Mouse (Mus musculus): ENCODE results near the gene Rtel1. TPM values are rescaled to one million over a fixed set of nuclear protein-coding genes. Genes with fewer than 3 reads are reported as not detected.

Rtel1 gene
- 34.6 to 46.3 TPM (median 37.2 TPM) in 3 replicates for total RNA-seq (2017)

- peak; percentile 89 for ATAC-seq (replicated peaks; ENCODE audit: insufficient number of reproducible peaks, low FRiP score, low TSS enrichment, poor library complexity, severe bottlenecking)
Measured at GRCm38 (mm10) chr2:181319248-181320102, at the start of gene Rtel1. Gene Rtel1 (plus strand): TSS chr2:181319739.

- ATAC-seq (replicated peaks; ENCODE audit: insufficient number of reproducible peaks, low FRiP score, low TSS enrichment, poor library complexity, severe bottlenecking), result no peak
Measured at GRCm38 (mm10) chr2:181272092-181272491, 47.4 kb upstream of the Rtel1 start.

DNA sequence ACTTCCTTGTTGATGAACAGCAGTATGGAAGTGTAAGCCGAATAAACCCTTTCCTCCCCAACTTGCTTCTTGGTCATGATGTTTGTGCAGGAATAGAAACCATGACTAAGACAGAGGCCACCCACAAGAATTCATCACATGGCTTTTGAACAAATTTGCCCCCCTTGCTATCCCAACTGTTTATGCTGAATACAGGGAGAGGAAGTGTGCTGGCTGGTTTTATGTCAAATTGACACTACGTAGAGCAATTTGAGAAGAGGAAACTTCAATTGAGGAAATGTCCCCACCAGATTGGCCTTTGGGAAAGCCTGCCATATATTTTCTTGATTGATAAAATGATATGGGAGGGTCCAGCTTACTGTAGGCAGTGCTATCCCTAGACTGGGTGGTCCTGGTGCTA is 45.7 kb upstream of the Rtel1 start:
- ATAC-seq (replicated peaks; ENCODE audit: insufficient number of reproducible peaks, low FRiP score, low TSS enrichment, poor library complexity, severe bottlenecking), result 0 out of 2 replicates have a peak, but pooled peaks have one; percentile 37

GRCm38 (mm10) chr2:181274639-181275038 is 44.9 kb upstream of the Rtel1 start:
- ATAC-seq (replicated peaks; ENCODE audit: insufficient number of reproducible peaks, low FRiP score, low TSS enrichment, poor library complexity, severe bottlenecking), result peak; percentile 92

DNA sequence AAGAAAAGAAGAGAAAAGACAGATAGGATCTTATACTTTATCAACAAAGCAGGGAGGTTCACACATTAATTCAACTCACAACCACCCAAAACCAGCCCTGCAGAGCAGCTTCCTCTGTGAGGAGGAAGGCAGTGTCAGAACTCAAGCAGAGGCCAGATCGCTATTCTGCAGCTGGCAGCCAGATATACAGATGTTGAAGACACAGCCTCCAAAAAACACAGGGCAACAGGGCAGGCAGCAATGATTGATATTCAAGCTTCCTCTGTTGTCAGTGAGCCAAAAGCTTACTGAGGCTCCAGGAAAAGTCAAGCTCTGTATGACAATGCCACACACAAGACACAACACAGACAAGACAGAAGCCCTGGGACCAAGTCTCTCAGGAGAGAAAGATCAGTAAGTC is 42.8 kb upstream of the Rtel1 start:
- ATAC-seq (replicated peaks; ENCODE audit: insufficient number of reproducible peaks, low FRiP score, low TSS enrichment, poor library complexity, severe bottlenecking), result no peak

DNA sequence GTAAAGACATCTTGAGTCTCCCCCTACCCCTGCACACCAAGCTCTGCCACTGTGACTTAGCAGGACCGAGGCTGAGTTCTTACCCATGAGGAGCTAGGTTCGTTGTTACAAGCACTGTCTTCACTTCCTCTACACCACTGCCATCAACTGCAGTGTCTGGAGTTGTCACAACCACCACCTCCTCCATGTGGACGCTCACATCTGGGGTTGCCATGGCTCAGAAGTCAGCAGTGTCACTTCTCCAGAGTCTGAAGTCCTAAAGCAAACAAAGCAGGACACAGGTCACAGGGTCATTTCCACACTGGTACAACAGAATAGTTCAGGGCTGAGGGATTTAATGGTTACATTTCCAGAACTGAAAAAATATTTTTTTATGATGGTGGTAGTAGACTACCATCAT is 41.7 kb upstream of the Rtel1 start:
- no peak for ATAC-seq (replicated peaks; ENCODE audit: insufficient number of reproducible peaks, low FRiP score, low TSS enrichment, poor library complexity, severe bottlenecking)

DNA sequence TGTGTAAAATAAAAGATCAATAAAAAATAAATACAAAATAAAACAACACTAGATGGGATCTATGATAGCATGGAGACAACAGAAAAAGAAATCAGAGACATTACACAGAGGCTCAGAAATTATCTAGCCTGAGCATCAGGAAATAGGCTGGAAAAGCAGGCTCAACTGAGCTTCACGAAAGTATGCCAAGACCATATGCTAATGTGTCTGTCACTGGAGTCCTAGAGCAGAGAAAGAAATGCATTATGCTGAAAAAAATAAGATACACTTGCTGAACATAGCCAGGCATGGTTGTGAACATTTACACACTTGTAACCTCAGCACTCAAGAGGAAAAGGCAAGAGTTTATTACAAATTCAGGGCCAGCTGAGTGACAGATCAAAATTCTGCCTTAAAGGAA is 39.6 kb upstream of the Rtel1 start:
- no peak for ATAC-seq (replicated peaks; ENCODE audit: insufficient number of reproducible peaks, low FRiP score, low TSS enrichment, poor library complexity, severe bottlenecking)

DNA sequence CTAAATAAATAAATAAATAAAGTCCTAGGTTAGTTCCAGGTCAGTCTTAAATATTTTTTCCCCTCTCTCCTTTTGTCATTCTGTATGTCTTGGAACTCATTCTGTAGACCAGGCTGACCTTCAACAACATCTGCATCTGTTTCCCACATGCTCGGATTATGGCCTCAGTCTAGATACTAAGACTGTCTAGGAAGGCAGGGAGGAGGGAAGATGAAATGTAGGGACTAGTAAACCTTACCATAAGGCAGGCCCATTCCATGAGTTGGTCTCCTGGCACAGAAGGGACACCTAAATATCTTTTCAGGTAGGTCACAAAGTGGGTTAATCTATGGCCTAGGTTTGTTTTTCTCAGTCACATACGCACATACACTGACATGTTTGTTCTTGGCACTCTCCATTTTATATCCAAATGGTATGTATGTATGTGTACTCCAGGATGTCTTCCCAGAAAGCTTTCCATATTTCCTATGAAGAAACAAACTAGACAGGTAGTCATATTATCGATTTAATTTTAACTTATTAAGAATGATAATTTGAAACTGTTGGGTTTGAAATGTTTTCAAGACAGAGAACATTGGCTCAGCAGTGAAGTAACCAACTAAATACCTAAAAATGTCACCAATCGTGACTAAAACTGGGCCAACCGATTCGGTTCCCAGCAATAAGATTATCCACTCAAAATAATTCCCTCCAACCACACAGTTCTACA is 32.8 kb upstream of the Rtel1 start:
- ATAC-seq (replicated peaks; ENCODE audit: insufficient number of reproducible peaks, low FRiP score, low TSS enrichment, poor library complexity, severe bottlenecking), result no peak

DNA sequence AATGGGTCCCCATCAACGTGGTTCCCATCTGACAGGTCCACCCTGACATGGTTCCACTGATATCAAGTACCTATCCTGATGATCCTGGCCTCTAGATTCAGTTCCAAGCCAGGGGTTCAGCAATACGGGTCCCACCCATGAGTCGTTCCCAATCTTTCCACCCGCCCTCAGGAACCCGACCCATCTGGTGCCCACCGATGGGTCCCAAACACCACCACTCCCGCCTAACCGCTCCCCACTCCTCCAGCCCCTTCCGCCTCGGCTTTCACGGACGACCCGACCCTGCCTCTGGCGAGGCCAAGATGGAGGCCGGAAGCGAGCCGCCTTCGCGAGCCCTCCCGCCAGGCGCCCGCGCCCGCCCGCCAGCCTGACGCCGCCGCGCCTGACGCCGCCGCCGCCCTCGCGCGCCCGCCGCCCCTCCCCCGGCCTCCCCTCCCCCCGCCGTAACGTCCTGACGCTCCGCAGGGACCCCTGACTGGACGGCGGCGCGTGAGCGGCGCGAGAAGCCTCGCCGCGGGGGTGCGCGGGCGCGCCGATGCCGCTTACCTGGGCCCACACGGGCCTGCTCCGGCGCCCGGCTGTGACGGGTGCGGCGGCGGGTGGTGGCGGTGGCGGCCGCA is 32.1 kb upstream of the Rtel1 start:
- ATAC-seq (replicated peaks; ENCODE audit: insufficient number of reproducible peaks, low FRiP score, low TSS enrichment, poor library complexity, severe bottlenecking), result peak; percentile 41; the same call in 1 of the 2 replicates

DNA sequence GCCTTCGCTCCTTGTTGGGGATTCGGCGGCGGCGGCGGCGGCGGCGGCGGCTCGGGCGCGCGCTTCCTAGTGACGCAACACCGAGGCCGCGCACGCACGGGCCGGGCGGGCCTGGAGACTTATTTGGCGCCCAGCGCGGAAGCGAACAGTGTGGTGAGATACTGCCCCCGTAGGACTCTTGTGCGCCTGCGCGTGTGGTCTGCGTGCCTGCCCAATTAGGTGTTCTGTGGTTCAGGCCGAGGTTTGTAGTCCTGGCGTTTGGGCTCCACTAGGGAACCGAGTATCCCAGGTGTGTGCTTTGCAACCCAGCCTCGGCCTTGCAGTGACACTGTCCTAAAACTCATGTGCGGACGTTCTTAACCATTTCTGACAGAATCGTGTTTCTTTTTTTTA is 31.6 kb upstream of the Rtel1 start, which contains the start of gene Gmeb2:
Gmeb2 (minus strand) TSS at position 78 of the 393 bp plus-strand sequence.
- peak; percentile 94 for ATAC-seq (replicated peaks; ENCODE audit: insufficient number of reproducible peaks, low FRiP score, low TSS enrichment, poor library complexity, severe bottlenecking)

DNA sequence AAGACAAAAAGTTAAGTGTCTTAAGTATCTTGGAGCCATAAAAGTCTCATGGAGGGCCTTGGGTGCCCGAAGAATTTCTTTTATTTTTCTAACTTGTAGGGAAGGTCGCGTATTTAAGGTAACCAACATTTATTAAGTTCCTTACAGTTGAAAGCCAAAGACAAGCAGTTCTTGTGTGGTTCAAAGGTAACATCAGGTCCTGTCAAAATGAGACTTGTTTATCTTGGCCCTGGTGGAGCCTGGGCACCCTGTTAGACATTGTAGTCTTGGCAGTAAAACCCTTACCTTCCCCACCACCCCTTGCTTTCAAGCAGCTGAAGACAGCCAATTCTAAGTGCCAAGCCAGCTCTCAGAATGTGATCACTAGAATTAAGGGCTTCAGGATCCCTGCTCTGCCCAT is 30.8 kb upstream of the Rtel1 start:
- ATAC-seq (replicated peaks; ENCODE audit: insufficient number of reproducible peaks, low FRiP score, low TSS enrichment, poor library complexity, severe bottlenecking), result no peak

- ATAC-seq (replicated peaks; ENCODE audit: insufficient number of reproducible peaks, low FRiP score, low TSS enrichment, poor library complexity, severe bottlenecking), result no peak
Measured at GRCm38 (mm10) chr2:181290937-181291336, 28.6 kb upstream of the Rtel1 start.

DNA sequence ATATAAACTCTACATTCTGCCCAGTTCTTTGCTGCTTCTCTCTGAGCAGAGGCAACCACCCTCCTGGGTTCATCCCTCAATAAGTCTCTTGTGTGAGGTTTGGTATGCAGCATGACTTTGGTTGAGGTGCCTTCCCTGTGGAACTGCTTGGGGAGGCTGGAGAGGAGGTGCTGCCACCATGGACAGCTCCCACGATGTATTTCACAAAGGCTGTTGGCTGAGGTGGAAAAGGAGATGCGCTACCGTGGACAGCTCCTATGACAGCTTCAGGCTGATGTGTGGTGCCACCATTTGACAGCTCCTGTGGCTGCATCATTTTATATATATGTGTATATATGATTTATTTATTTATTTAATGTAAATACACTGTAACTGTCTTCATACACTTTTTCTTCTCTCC is 17.5 kb upstream of the Rtel1 start:
- ATAC-seq (replicated peaks; ENCODE audit: insufficient number of reproducible peaks, low FRiP score, low TSS enrichment, poor library complexity, severe bottlenecking), result no peak

GRCm38 (mm10) chr2:181304944-181305343 is 14.6 kb upstream of the Rtel1 start:
- 0 out of 2 replicates have a peak, but pooled peaks have one; percentile 32 for ATAC-seq (replicated peaks; ENCODE audit: insufficient number of reproducible peaks, low FRiP score, low TSS enrichment, poor library complexity, severe bottlenecking)

- peak; percentile 59; the same call in 1 of the 2 replicates for ATAC-seq (replicated peaks; ENCODE audit: insufficient number of reproducible peaks, low FRiP score, low TSS enrichment, poor library complexity, severe bottlenecking)
Measured at GRCm38 (mm10) chr2:181307144-181307804, 12.3 kb upstream of the Rtel1 start.

- ATAC-seq (replicated peaks; ENCODE audit: insufficient number of reproducible peaks, low FRiP score, low TSS enrichment, poor library complexity, severe bottlenecking), result no peak
Measured at GRCm38 (mm10) chr2:181312435-181312834, 7.1 kb upstream of the Rtel1 start.

DNA sequence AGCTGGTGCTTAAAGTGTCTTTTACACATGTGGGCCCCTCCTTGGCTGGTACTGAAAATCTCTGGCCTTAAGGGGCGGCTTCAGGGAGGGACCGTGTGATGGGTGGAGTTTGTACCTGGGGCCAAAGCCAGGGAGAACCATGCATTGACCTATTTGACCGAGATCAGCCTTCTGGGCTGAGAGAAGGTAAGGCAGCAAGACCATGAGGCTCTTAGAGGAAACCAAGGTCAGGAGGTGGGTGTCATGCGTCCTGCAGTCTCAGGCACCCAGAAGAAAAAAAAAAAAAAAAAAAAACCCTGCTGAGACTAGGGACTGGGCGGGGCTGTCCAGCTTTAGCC is 6.6 kb upstream of the Rtel1 start:
- ATAC-seq (replicated peaks; ENCODE audit: insufficient number of reproducible peaks, low FRiP score, low TSS enrichment, poor library complexity, severe bottlenecking), result no peak

DNA sequence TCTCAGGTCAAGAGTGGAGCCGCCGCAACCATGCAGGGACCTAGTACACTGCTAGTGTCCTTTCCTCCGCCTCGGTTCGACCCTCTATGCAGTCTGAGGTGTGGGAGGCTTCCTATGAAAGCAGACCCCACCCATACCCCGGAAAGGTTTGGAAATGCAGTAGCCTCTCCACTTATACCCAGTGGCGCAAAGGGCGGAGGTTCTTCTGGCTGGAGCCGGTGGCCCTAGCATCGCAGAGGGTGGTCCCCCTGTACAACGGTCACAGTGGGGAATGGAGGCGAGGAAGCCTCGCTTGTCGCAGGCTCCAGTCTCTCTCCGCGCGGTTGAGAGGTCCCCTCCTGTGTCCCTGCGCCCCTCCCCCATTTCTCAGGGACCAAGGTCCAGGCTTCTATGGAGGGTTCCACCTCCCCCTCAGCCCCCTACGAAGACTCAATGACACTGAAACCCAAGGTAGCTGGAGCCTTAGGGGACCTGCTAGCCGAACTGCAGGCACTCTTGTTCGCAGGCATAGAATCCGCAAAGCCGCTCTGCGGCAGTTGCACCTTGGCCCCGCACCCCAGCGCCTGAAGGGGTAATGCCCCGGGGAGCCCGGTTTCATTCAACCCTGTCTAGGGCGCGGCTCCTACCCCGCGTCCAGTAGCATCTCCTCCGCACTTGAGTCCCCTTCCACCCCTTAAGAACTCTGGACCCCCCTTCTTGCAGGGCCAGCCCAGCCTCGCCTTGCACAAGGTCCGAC is 6.0 kb upstream of the Rtel1 start:
- ATAC-seq (replicated peaks; ENCODE audit: insufficient number of reproducible peaks, low FRiP score, low TSS enrichment, poor library complexity, severe bottlenecking), result no peak

Measured in monocyte, adult 5-6 weeks (primary cell).